Mouse (Mus musculus) heart, postnatal 10 days (tissue): ENCODE results near the gene Gpr142. TPM values are rescaled to one million over a fixed set of nuclear protein-coding genes. Genes with fewer than 3 reads are reported as not detected.

Experiments
- DNase-seq, 2 experiments: peaks; one replicate each; pipeline ENCODE4 v3.0.0; 2021
- intact Hi-C: fragments of 180-260 bp; cut with DNase I; formaldehyde crosslinking; loops from one replicate; pipeline ENCODE4 v1.15.1; 2025
- total RNA-seq, 2 experiments: library from RNA; stranded (reverse); gene quantifications; 2 replicates each; pipeline ENCODE4 v1.2.3; 2021

Gene Gpr142
- not detected for total RNA-seq

DNA sequence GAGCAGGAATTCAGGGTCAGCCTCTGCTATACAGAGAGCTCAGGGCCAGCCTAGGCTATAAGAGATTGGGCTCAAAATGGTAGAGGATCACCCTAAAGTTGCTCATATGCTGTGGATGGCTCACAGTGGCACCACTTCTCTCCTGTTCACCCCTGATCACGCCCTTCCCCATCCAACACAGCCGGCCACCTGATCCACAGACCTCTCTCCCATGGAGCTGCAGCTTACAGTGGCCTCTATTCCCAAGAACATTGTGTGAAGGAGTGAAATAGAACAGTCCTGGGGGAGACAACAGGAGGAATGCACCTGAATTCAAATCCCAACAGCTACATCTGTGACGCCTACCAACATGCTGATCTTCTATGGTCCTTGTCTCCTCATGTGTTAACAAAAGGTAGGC is at the start of gene Gpr142:
TSS of gene Gpr142 (plus strand) at position 301 of the 400 bp plus-strand sequence.
- intact Hi-C loops: no loop called here
- no peak for DNase-seq

DNA sequence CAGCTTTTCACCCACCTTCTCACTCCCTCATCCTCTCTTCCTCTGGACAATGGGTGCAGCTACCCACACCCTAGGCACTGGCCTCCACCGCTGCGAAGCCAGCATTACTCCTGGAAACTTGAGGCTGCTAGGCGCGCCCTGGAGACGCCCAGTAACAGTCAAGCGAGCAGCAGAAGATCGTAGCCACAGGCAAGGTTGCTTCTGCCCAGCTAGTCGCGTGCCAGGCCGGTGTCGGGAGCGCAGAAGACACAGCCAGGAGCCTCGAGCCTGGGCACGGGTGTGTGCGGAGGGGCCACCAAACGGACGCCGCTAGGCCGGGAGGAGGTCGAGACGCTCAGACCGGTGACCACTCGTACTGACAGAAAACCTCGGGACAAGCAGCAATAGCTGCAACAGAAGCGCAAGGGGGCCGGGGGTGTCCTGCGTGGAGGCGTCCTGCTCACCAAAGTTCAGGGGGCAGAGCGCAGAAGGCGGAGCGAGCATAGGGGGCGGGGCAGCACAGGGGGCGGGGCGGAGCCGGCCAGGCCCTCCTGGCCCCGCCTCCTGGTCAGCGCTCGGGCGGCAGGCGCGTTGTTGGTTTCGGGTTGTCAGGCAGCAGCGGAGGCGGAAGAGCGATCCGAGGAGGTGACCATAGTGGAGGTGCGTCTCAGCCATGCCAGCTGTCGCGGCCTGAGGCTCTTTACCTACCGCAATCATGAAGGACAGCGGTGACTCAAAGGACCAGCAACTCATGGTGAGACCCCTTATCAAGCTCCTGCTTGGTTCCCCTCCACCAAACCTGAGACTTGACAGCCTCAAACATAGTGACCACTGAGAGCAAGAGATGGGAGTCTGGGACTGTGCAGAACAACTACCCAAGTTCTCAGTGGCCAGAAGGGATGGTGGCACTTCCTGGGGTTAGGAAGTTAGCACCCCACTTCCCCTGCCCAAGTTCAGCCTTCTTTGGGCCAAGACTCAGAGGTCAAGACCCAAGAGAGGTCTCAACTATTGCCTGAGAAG is 33.6 kb upstream of the Gpr142 start, which contains the start of gene Kif19a:
TSS of gene Kif19a (plus strand) at position 569 of the 999 bp plus-strand sequence.
- intact Hi-C loops: no loop called here

GRCm38 (mm10) chr11:114769911-114770310 is 28.8 kb upstream of the Gpr142 start:
- DNase-seq: no peak
- intact Hi-C loops: no loop called here

More for the DNA sequence above, 33.6 kb upstream of the Gpr142 start, which contains the start of gene Kif19a:
- DNase-seq: peak; percentile 50 to 63

DNA sequence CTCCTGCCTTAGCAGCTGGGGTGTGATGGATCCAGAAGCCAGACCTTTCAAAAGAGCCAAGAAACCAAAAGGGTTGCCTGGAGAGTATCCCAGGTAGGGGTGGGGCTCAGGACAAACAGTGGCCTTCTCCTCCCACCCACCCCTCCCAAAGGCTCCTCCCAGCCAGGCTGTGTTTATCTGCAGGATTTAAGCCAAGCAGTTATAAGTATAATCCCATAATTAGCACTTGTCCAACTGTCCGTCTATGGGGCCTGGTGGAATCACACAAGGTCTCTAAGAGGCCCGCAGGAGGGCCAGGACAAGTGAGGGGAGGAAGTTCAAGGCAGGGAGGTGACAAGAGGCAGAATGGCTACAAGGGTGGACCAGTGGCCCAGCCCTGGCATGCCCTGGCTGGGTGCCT is 26.8 kb upstream of the Gpr142 start:
- no peak for DNase-seq
- intact Hi-C loops: no loop called here

DNA sequence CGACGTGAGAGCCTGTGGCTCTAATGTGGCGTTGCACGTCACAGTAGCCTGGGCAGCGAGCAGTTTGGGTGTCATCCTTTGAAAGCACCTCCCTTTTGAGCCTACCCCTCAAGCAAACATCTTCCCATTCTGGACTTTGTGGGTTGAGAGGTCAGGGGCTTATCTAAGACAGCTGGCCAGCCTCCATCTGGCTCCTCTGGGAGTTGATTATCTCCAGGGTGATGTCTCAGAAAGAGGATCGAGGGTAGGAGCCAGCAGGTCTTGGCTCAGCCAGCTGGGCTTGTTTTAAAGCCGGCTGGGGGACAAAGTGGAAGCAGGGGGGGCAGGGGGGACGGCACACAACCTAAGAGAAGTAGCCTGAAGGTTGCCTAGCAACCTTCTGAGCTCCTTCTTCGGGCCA is 18.6 kb upstream of the Gpr142 start:
- peak; percentile 68 to 71 for DNase-seq
- intact Hi-C loops: no loop called here

- intact Hi-C loops: loop anchor here (5.0 kb wide), 1 partner anchor 114 kb away; no protein-coding TSS in a partner anchor
Measured at GRCm38 (mm10) chr11:114785892-114786291, 12.8 kb upstream of the Gpr142 start.

DNA sequence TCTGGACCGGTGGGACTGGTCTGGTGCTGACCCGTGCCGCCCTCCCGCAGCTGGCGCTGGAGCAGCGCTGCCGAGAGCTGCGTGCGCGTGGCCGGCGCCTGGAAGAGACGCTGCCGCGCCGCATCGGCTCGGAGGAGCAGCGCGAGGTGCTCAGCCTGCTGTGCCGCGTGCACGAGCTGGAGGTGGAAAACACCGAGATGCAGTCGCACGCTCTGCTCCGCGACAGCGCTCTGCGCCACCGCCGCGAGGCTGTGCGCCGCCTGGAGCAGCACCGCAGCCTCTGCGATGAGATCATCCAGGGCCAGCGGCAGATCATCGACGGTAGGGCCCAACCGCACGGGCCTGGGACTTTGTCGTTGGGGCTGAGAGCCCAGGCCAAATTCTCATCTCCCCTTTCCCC is 12.4 kb upstream of the Gpr142 start:
- intact Hi-C loops: loop anchor here (5.0 kb wide), 1 partner anchor 114 kb away; no protein-coding TSS in a partner anchor
- DNase-seq: no peak

More at GRCm38 (mm10) chr11:114785892-114786291, 12.8 kb upstream of the Gpr142 start:
- DNase-seq: no peak

- no peak for DNase-seq
- intact Hi-C loops: loop anchor here (5.0 kb wide), 1 partner anchor 115 kb away; no protein-coding TSS in a partner anchor
Measured at GRCm38 (mm10) chr11:114787611-114788010, 11.1 kb upstream of the Gpr142 start.

- DNase-seq: peak; percentile 87 to 92
- intact Hi-C loops: loop anchor here (1.0 to 5.0 kb wide), 2 partner anchors 44 to 117 kb away; no protein-coding TSS in a partner anchor
Measured at GRCm38 (mm10) chr11:114789061-114789714, 9.5 kb upstream of the Gpr142 start.

- intact Hi-C loops: loop anchor here (1.0 to 5.0 kb wide), 2 partner anchors 44 to 117 kb away; no protein-coding TSS in a partner anchor
- DNase-seq: no peak
Measured at GRCm38 (mm10) chr11:114789716-114790115, 9.0 kb upstream of the Gpr142 start.

GRCm38 (mm10) chr11:114790171-114790570 is 8.6 kb upstream of the Gpr142 start:
- intact Hi-C loops: no loop called here
- no peak for DNase-seq

DNA sequence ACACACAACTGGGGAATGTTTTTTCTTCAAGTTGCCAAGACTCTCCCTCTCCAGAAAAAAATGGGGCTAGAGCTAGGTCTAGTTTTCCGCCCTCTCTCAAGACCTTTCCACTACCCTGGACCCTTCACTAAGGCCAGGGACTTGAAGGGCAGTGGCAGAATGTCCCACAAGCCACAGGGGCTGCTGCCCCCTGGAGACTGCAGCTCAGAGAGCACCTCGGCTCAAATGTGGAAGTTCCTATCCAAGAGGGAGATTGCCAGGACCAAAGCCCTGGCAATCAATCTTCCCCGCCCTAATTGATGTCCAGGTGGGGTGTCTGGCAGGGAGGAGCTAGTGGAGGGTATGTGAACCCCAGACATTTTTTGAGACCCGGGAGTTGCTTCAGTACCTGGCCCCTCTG is 7.9 kb upstream of the Gpr142 start:
- intact Hi-C loops: no loop called here
- no peak for DNase-seq

DNA sequence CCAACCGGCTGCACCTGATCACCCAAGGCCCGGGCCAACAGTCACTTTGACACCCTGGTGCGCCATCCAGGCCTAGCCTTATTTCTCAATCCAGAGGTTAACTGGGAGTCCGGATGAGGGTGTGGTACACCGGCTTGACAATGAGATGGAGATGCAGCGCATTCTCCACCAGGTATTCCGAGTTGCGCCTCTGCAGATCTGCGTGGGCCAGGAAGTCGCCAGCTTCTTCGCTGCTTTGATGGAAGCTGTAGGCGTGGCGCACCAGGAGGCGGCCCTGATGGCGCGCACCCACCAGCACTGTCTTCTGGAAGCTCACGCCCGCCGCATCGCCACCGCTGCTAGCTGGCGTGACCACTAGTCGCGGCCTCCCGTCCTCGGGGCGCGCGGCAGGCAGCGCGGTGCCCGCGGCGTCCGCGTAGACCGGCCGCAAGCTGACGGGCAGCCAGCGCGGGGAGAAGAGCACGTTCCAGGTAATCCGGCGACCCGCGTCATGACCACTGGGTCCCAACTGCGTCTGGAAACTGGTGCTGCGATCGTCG is 7.3 kb upstream of the Gpr142 start:
- DNase-seq: no peak
- intact Hi-C loops: no loop called here

GRCm38 (mm10) chr11:114791891-114792411 is 6.8 kb upstream of the Gpr142 start:
- DNase-seq: no peak

GRCm38 (mm10) chr11:114792931-114793494 is 5.7 kb upstream of the Gpr142 start:
- intact Hi-C loops: no loop called here
- no peak for DNase-seq

More at GRCm38 (mm10) chr11:114791891-114792411, 6.8 kb upstream of the Gpr142 start:
- intact Hi-C loops: no loop called here

DNA sequence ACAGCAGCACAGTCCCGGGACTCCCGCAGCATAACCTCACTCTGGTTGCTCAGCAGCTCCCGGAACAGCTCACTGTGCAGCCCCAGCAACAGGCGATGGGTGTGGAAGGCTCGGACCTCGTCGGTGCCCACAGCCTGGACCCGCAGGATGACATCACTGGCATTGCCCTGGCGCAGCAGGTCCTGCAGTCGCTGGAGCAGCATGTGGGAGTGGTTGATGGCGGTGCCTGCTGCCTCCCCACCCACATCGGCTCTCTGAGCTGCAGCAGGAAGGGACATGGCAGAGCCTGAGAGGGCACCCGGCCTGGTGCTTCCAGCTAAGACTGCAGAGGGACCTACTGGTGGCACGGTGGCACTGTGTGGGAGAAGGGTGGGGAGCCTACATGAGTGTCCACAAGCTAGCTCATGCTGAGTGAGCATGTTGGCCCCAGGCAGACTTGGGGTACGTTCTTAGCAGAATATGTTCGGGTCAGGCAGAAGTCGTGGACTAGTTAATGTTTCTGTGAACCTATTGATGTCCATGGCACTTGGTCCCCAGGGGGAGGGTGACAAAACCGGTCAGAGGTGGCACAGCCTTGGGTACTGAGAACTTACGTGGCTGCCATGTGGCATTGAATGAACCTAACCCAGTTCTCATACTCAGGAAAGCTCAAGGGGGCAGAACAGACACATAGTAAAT is 4.7 kb upstream of the Gpr142 start:
- DNase-seq: no peak
- intact Hi-C loops: no loop called here

DNA sequence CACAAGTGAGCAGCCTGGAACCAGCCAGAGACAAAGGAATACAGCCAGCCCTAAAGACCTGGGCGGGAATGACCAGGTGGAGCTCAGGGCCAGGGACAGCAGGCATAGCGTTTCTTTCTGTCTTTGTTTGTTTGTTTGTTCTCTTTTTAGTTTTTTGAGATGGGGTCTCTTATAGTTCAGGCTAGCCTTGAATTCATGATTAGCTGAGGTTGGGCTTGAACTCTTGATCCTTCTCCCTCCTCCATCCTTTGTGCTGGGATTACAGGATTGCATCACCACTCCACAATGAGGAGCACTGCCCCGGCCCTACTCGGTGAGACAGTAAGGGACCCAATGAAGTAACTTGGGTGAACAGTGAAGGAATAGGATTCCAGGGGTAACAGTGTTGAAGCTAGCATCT is 4.0 kb upstream of the Gpr142 start:
- no peak for DNase-seq
- intact Hi-C loops: no loop called here

GRCm38 (mm10) chr11:114795231-114795746 is 3.4 kb upstream of the Gpr142 start:
- intact Hi-C loops: no loop called here
- DNase-seq: peak; percentile 71 to 78

DNA sequence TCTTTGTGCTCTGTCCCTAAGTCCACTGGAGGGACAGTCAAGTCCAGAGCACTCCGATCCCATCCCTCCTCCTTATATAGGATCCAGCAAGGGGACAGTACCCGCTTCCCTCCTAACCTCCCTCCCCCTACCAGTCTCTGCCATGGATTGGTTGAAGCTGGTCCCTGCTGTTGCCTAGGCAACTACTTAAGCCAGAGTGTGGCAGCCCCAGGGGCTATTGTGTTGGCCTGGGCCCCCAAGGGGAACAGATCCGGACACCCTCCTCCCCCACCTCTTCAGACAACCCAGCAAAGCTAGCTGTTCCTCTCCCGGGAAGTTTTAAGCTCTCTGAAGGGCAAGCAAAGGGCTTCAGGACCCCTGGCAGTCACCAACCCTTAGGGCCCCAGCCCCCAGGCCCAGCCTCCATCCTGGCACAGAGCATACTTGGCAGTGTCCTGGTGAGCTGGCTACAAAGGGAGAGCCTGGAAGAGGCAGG is 2.8 kb upstream of the Gpr142 start, which contains the start of gene Btbd17:
TSS of gene Btbd17 (minus strand) at position 98 of the 475 bp plus-strand sequence.
- intact Hi-C loops: no loop called here
- peak in 1 of 2 experiments; percentile 15 for DNase-seq
